Mouse (Mus musculus) kidney, adult 2 months (tissue): ENCODE measurements around the gene Gm9857.

Experiments
- CTCF ChIP-seq: fragments of 200-500 bp; conservative IDR thresholded peaks from 2 replicates; pipeline ENCODE4 v1.5.1; 2011; ENCODE audit warnings: low read depth, mild to moderate bottlenecking, control low read depth, low read length, moderate library complexity, mixed read lengths; ENCODE audit not compliant: insufficient read depth, insufficient read length
- POLR2A ChIP-seq: fragments of 200-500 bp; IDR thresholded peaks from one replicate; pipeline ENCODE4 v1.6.1; 2011; ENCODE audit warnings: low read depth, low read length, control low read depth

GRCm38 (mm10) chr3:108917986-108918385 lies 22.3 kb downstream of the Gm9857 start:
- TF ChIP-seq CTCF = no peak
- TF ChIP-seq POLR2A = no peak
